Mouse (Mus musculus) hindbrain, embryonic 10.5 days (tissue): ENCODE results near the gene Olfr77. TPM values are rescaled to one million over a fixed set of nuclear protein-coding genes. Genes with fewer than 3 reads are reported as not detected.

Experiments used
- DNase-seq: peaks from one replicate; pipeline ENCODE4 v3.0.0-alpha.2; 2017; ENCODE audit warnings: low spot score
- H3K27ac ChIP-seq: fragments of 300-500 bp; sonication (generic); 2 replicates; pipeline ENCODE4 v1.5.1; 2016; ENCODE audit warnings: mild to moderate bottlenecking, moderate library complexity
- H3K27me3 ChIP-seq: fragments of 300-500 bp; sonication (generic); 2 replicates; pipeline ENCODE4 v1.6.1; 2016; ENCODE audit warnings: mild to moderate bottlenecking; ENCODE audit not compliant: poor library complexity, insufficient read depth, severe bottlenecking
- H3K36me3 ChIP-seq: fragments of 300-500 bp; sonication (generic); 2 replicates; pipeline ENCODE4 v1.6.1; 2016; ENCODE audit warnings: mild to moderate bottlenecking, moderate library complexity
- H3K4me1 ChIP-seq: fragments of 300-500 bp; sonication (generic); replicated peaks from 2 replicates; pipeline ENCODE4 v1.6.1; 2016; ENCODE audit warnings: mild to moderate bottlenecking
- H3K4me3 ChIP-seq: fragments of 300-500 bp; sonication (generic); 2 replicates; pipeline ENCODE4 v1.5.1; 2016; ENCODE audit warnings: mild to moderate bottlenecking, moderate library complexity
- H3K9me3 ChIP-seq: fragments of 300-500 bp; sonication (generic); 2 replicates; pipeline ENCODE4 v1.6.1; 2016; ENCODE audit warnings: mild to moderate bottlenecking, moderate library complexity
- WGBS: fragments of 180-500 bp; shearing (Covaris S2); methylation state at CpG from one replicate; pipeline ENCODE4 v1.1.7; 2016; 5-methylcytosine and 5-hydroxymethylcytosine counted together
- polyA plus RNA-seq: library from polyadenylated mRNA; unstranded; fragments of >200 nt; fragmentation: Nextera tagmentation; extraction: Ambion mirVana; gene quantifications from 2 replicates; pipeline ENCODE4 v1.2.1, GENCODE M21; 2016

The Olfr77 gene
- 0.16 TPM in 2 replicates for polyA plus RNA-seq

DNA sequence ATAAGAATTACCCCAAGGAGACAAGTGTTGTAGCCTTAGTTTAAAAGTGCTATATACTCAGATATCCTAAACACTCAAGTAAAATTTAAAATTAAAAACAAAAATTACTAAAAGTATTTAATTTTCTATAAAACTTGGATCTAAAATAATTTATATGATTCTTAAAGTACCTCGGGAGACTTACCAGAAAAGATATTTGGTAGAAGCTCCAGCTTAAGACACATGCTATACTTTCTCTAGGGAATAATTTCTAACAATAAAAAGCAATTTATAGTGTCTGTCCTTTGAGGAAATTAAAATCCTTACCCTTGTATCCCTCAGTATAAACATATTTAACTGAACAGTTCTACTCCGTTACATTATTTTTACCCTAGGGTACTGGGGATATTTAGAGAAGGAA lies at the start of gene Olfr77:
Gene Olfr77 (plus strand): TSS at position 301 of the 400 bp plus-strand sequence.
- no peaks in the 10 kb centered on the region for H3K36me3 ChIP-seq
- no peak for DNase-seq
- 92% methylated on average over 2 of the region's 2 CpGs for WGBS
- H3K27ac ChIP-seq: no peak within 1 kb of the TSS
- H3K4me1 ChIP-seq: no peaks in the 10 kb centered on the region
- no peaks in the 10 kb centered on the region for H3K27me3 ChIP-seq
- H3K4me3 ChIP-seq: no peak within 1 kb of the TSS
- peaks cover 12% of the 10 kb centered on the region for H3K9me3 ChIP-seq

DNA sequence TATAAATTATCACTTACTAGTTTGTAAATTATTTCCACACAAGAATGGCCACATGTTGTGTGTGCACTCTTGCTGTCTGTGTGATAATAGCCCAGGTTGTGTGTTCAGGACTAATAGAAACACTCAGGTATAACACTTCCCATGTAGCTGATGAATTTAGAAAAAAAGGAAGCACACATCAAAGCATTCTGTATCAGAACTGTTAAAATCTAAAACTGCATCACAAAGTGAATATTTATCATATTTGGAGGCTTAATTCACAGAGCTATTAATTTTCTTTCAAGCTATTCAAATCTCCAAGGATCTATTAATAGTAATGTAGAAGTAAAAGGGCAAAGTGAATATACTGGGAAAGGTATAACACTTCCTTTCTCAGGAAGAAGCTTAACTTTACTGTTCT lies 28.8 kb upstream of the Olfr77 start, which contains the start of gene Olfr862:
Gene Olfr862 (minus strand): TSS at position 101 of the 400 bp plus-strand sequence.
- Histone ChIP-seq H3K27ac (no peak within 1 kb of the TSS), H3K36me3 (no peaks in the 10 kb centered on the region), H3K4me1 (no peaks in the 10 kb centered on the region), H3K27me3 (no peaks in the 10 kb centered on the region), H3K4me3 (no peak within 1 kb of the TSS), H3K9me3 (peaks cover 22% of the 10 kb centered on the region)
- DNase-seq: no peak

DNA sequence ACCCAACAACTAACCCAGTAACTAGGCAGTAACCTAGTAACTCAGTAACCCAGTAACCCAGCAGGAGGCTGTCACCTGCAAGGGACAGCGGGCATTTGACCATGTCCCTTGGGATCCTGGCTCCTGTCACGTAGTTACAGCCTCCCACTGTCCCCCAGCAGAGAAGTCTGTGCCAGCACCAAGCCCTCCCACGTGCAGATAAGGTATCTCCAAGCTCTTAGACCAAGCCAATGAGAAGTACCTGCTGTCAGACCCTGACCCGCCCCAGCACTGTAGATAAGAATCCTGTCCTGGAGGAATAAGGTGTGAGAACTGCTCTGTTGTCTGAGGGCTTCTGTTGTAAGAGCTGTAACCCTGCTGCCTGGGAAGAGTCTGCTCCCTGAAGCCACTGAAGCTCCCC lies 5.5 kb upstream of the Olfr77 start:
- Histone ChIP-seq H3K4me3 (no peak overlapping the region), H3K9me3 (peaks cover 22% of the 10 kb centered on the region), H3K4me1 (no peaks in the 10 kb centered on the region), H3K36me3 (no peaks in the 10 kb centered on the region), H3K27me3 (no peaks in the 10 kb centered on the region), H3K27ac (no peak overlapping the region)
- DNase-seq: no peak
- WGBS: 66% methylated on average over 4 of the region's 4 CpGs

Other genes with a start within 250 kb of the Olfr77 start
- gene Olfr857, start 207.4 kb upstream of the Olfr77 start, polyA plus RNA-seq: not detected in 2 replicates
- not detected in 2 replicates for gene Olfr58, start 136.6 kb upstream of the Olfr77 start, polyA plus RNA-seq
- not detected in 2 replicates for gene Olfr859, start 112.0 kb upstream of the Olfr77 start, polyA plus RNA-seq
- gene Olfr860, start 67.1 kb upstream of the Olfr77 start, polyA plus RNA-seq: not detected in 2 replicates
- gene Olfr862, start 28.9 kb upstream of the Olfr77 start, polyA plus RNA-seq: not detected in 2 replicates
- gene Olfr866, start 111.2 kb downstream of the Olfr77 start, polyA plus RNA-seq: not detected in 2 replicates
- not detected in 2 replicates for gene Olfr867, start 140.7 kb downstream of the Olfr77 start, polyA plus RNA-seq
- gene Olfr868, start 181.8 kb downstream of the Olfr77 start, polyA plus RNA-seq: not detected in 2 replicates
- gene Olfr869, start 212.1 kb downstream of the Olfr77 start, polyA plus RNA-seq: not detected in 2 replicates